Mouse (Mus musculus): ENCODE results near the gene Slc7a7.

Gene Slc7a7

GRCm38 (mm10) chr14:54324486-54324885 lies 93.1 kb downstream of the Slc7a7 start:
- no peak for DNase-seq (ENCODE audit: low spot score)

DNA sequence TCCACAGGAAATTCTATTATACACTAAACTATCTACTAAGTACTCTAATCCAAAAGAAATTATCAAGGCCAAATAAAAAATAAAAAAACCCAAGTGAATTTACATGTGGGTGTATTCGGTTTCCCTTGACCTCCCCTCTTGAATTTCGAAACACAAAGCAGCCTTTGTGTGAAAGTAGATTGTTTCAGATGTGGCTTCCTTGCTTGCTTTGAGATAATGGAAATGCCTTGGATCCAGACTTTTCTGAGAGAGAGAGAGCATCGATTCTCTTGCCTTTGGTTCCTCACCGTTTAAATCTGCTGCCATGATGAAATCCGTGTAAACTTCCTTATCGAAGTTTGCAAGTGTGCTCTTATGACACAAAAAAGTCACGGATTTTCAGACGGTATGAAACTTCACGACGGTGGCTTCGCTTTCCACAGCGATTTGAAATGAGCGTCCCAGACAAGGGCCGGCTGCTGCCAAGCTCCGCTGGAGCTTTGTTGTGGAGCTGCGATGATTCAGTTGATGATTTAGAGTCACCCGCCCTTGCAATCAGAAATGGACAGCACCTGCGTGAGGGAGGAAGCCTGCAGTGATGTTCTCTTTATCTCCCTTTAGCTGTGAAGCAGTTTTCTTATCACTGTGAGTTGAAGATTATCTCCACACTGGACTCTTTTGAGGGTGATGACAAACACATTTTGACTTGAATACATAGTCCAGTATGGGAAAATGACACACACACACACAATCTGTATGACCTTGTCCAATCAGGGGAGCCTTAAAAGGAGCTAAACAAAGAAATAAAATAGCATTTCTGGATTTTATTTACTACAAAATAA lies 95.8 kb downstream of the Slc7a7 start:
- no peak for DNase-seq (ENCODE audit: low spot score)
